Mouse (Mus musculus) kidney, adult 2 months (tissue): ENCODE results near the gene Cdc42se1.

Source experiments
- CTCF ChIP-seq: fragments of 200-500 bp; conservative IDR thresholded peaks from 2 replicates; pipeline ENCODE4 v1.5.1; 2011; ENCODE audit warnings: low read depth, mild to moderate bottlenecking, control low read depth, low read length, moderate library complexity, mixed read lengths; ENCODE audit not compliant: insufficient read depth, insufficient read length
- POLR2A ChIP-seq: fragments of 200-500 bp; IDR thresholded peaks from one replicate; pipeline ENCODE4 v1.6.1; 2011; ENCODE audit warnings: low read depth, low read length, control low read depth

DNA sequence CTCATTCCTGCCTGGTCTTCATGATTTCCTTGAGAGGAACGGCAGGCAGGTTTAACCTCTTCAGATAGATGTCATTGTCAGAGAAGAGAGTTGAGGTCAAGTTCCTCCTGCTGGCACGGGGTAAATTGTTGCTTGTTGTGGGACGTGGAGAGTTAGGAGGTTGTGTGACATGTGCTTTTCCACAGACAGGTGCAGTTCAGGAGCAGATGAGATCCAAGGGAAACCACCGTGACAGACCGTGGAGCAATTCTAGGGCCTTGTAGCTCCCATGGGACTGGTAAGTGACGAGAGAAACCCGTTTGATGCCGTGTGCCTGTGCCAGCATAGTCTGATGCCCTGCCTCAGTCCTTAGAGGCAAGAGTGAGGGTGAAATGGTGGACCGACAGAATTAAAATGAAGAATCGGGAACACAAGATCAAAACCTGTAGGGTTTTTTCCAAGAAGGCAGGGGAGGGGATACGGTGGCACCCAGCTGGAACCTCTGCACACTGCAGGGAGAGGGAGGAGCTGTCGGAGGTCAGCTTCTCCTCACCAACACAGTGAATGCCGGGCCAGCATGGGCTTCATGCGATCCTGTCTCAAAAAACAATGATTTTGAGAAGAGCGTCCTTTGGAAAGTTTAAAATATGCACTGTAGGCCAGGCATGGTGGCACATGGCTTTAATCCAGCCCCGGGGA lies 4.9 kb downstream of the Cdc42se1 start:
- no peak for TF ChIP-seq CTCF
- TF ChIP-seq POLR2A, result no peak
